Mouse (Mus musculus) Patski (cell line): Measurements from ENCODE around the gene Gatd1. TPM values are rescaled to one million over a fixed set of nuclear protein-coding genes. Genes with fewer than 3 reads are reported as not detected.

Source experiments
- ATAC-seq: fragments of 100-300 bp; one replicate; pipeline ENCODE4 v1.8.0; 2021
- CTCF ChIA-PET: fragments of 350-600 bp; sonication (Branson Sonifier 250); formaldehyde crosslinking; loops from one replicate; lab custom pipeline; 2022; ENCODE audit warnings: inconsistent platforms; lab: Charles Lee
- POLR2A ChIA-PET: fragments of 350-600 bp; sonication (Branson Sonifier 250); formaldehyde crosslinking; loops from one replicate; lab custom pipeline; 2022; ENCODE audit warnings: antibody characterized with exemption, inconsistent platforms; lab: Charles Lee
- DNase-seq: peaks from one replicate; pipeline ENCODE4 v3.0.0-alpha.2; 2011; ENCODE audit warnings: low read depth, low spot score
- H3K27me3 ChIP-seq: fragments of 371-371 bp; one replicate; pipeline ENCODE4 v1.5.1; 2021
- CTCF ChIP-seq: fragments of 100-300 bp; IDR thresholded peaks from one replicate; pipeline ENCODE4 v1.5.1; 2021
- in situ Hi-C: fragments of 300-500 bp; cut with MboI; formaldehyde crosslinking; loops from 3 replicates; pipeline ENCODE4 v1.11.1; 2018; ENCODE audit warnings: low pct_unique_long_range_greater_than_20kb, mixed read lengths
- polyA plus RNA-seq: library from polyadenylated mRNA; unstranded; gene quantifications from one replicate; pipeline ENCODE4 v1.2.3, GENCODE M21; 2021

The Gatd1 gene
- 38.7 TPM for polyA plus RNA-seq

DNA sequence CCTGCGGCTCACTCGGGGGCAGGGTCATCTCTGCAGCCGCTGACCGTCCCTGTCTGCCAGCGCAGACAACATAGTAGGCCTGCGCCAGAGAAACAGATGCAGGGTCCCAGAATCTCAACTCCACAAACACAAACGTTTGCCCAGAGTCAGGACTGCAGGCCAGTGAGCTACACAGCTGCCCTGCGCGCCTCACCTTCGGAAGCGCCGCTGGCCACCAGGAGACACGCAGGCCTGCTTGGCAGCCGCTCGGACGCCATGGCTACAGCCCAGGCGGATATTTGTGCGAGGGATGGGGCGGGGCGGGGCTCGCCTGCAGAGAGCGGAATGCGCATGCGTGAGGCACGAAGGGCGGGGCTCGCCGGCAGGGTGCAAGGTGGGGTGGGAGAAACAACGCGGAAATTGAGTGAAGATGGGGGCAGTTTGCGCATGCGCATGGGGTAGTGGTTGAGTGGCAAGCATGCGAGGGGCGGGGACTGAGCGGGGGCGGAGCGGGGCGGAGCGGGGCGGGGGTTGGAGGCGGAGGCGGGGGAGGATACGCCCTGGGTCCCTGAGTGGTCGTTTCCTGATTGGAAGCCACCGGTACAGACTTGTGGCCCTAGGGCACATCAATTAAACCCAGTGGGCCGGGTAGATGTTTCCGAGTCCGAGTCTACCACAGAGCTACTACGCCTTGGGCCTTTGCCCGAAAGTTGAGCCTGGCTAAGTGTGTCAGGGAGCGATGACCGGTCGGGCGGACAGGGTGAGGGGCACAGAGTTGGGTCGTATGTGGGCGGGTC, at the start of gene Gatd1:
Gene Gatd1, minus strand, starts transcription at position 328 of the 776 bp plus-strand sequence.
- H3K27me3 ChIP-seq = no peaks in the 10 kb centered on the region
- no peak for TF ChIP-seq CTCF
- CTCF ChIA-PET = interaction anchor here (2.2 to 2.9 kb wide), 4 partner anchors 24 to 29 kb away, joined by 5 to 13 read pairs (median 8); partner anchors contain the start of gene Slc25a22
- POLR2A ChIA-PET = interaction anchor here (0.7 to 1.9 kb wide), 5 partner anchors 22 to 62 kb away, joined by 3 to 4 read pairs (median 3); partner anchors contain the start of gene Slc25a22
- DNase-seq (peak; percentile 87), ATAC-seq (peak; percentile 85)
- in situ Hi-C loops = loop anchor here (5.0 kb wide), 2 partner anchors 38 to 113 kb away; no protein-coding TSS in a partner anchor

DNA sequence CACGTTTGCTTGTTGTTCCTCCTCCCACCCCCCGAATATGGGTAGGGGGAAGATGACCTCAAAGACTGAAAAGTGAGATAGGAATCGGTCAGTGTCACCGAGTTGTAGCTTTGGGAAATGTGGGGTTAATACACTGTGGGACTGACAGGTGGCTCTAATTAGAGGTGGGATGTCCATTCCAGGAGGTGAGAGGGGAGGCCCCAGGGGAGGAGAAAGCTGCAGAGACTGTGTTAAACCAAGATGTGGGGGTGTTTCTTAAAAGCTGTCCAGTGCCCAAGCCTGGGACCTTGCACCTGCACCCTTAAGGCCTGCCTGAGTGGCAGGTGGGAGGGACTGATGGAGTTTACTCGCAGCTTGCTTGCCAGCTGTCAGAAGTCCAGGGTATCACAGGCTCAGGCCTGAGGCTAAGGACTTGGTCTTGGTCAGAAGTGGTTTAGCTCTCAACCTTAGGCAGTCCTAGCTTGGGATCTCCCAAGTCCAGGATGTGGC, 48.4 kb upstream of the Gatd1 start:
- no peaks in the 10 kb centered on the region for H3K27me3 ChIP-seq
- DNase-seq = no peak

DNA sequence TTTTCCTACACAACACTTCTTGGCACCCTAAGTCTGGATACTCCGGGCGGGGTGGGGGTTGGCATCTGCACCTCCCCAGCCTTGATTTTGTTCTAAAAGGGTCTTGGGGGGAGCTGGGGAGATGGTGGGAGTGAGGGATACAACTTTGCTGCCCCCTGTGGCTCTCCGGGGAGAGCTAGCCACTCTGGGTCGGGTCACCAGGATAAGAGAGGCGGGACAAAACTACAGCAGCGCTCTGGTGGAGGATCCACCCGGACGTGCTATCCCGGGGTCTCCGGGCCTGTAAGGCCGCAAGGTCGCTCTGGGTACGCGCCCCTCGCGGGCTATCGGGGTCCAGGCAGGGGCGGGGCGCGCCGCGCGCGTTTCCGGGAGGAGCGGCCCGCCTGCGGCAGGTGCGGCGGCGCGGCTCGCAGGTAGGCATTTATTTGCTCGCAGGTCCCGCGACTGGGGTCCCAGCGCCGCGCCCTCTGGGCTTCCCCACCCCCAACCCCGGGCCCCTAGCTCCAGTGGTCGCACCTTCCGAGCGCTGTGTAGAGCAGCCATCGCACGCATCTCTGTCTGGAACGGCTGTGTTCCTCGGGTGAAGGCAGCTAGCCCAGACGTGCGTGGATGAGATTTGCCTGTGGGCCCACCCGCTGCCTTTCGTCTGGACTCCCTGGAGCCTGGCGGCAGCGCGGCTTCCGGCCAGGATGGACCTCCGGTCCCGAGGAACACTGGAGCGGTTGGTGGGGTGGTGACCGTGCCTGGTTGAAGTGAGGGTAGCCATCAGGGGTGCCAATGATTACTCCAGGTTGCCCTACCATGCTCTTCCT, 47.8 kb upstream of the Gatd1 start:
- H3K27me3 ChIP-seq = no peaks in the 10 kb centered on the region
- in situ Hi-C loops = loop anchor here (25.0 kb wide), 1 partner anchor 926 kb away; the partner anchor contains the start of genes Ctsd and Gm49369
- no peak for DNase-seq

More for the DNA sequence above, 48.4 kb upstream of the Gatd1 start:
- POLR2A ChIA-PET = interaction anchor here (0.6 to 1.4 kb wide), 3 partner anchors 15 to 63 kb away, joined by 3 to 4 read pairs (median 4); no protein-coding TSS in a partner anchor
- in situ Hi-C loops = loop anchor here (25.0 kb wide), 1 partner anchor 925 kb away; the partner anchor contains the start of genes Ctsd and Gm49369
- TF ChIP-seq CTCF = no peak
- CTCF ChIA-PET = no interaction called here
- no peak for ATAC-seq

GRCm38 (mm10) chr7:141460391-141461113, 46.6 kb upstream of the Gatd1 start, which contains the start of gene Cracr2b:
Cracr2b (plus strand) TSS chr7:141461094.
- no peak for TF ChIP-seq CTCF
- no peak for DNase-seq
- ChIA-PET POLR2A (interaction anchor here (0.6 to 0.7 kb wide), 2 partner anchors 73 to 599 kb away, joined by 4 to 5 read pairs; no protein-coding TSS in a partner anchor), CTCF (interaction anchor here (1.3 kb wide), 1 partner anchor 16 kb away, joined by 3 read pairs; no protein-coding TSS in a partner anchor)
- no peaks in the 10 kb centered on the region for H3K27me3 ChIP-seq
- no peak for ATAC-seq
- in situ Hi-C loops = loop anchor here (25.0 kb wide), 1 partner anchor 927 kb away; the partner anchor contains the start of genes Ctsd and Gm49369

More for the DNA sequence above, 47.8 kb upstream of the Gatd1 start:
- ChIA-PET CTCF (no interaction called here), POLR2A (interaction anchor here (0.6 to 1.4 kb wide), 5 partner anchors 9 to 598 kb away, joined by 3 to 5 read pairs (median 4); no protein-coding TSS in a partner anchor)
- TF ChIP-seq CTCF = no peak
- ATAC-seq = no peak

DNA sequence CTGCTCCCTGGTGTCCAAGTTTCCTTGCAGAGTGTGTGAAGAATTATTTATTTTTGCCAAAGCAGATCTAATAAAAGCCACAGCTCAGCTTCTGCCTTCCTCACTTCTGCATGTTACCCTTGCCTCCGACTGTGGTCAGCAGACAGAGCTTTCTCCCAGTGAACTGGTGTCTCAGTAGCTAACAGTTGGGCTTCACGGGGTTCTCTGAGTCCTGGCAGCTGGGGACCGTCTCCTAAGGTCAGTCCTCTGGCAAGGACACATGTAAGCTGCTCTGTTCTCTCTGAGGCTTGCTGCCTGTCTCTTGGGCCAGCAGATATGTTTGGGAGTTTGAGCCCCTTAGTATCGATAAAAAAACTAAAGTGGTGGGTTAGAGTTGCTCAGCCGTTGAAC, 46.1 kb upstream of the Gatd1 start:
- ChIA-PET CTCF (interaction anchor here (1.3 kb wide), 1 partner anchor 16 kb away, joined by 3 read pairs; no protein-coding TSS in a partner anchor), POLR2A (interaction anchor here (0.7 to 6.5 kb wide), 2 partner anchors 8 to 72 kb away, joined by 4 to 47 read pairs; partner anchors contain the start of gene Cd151)
- no peak for ATAC-seq
- H3K27me3 ChIP-seq = no peaks in the 10 kb centered on the region
- TF ChIP-seq CTCF = no peak
- in situ Hi-C loops = loop anchor here (25.0 kb wide), 1 partner anchor 927 kb away; the partner anchor contains the start of genes Ctsd and Gm49369
- DNase-seq = no peak

DNA sequence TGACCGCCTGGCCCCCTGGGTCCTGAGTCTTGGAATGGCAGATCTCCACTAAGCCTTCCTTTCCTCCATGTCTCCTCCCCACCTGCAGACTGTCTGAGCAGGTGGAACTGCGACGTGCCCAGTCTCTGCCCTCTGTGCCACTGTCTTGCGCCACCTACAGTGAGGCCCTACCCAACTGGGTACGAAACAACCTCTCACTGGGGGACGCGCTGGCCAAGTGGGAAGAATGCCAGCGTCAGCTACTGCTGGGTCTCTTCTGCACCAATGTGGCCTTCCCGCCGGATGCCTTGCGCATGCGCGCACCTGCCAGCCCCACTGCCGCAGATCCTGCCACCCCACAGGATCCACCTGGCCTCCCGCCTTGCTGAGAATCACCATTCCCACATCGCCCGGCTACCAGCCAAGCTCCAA, 45.4 kb upstream of the Gatd1 start:
- no peak for DNase-seq
- TF ChIP-seq CTCF = no peak
- CTCF ChIA-PET = interaction anchor here (1.4 to 1.6 kb wide), 2 partner anchors 11 to 25 kb away, joined by 3 to 7 read pairs; no protein-coding TSS in a partner anchor
- no peak for ATAC-seq
- no peaks in the 10 kb centered on the region for H3K27me3 ChIP-seq
- in situ Hi-C loops = loop anchor here (25.0 kb wide), 1 partner anchor 928 kb away; the partner anchor contains the start of genes Ctsd and Gm49369
- POLR2A ChIA-PET = interaction anchor here (1.4 to 6.5 kb wide), 2 partner anchors 9 to 12 kb away, joined by 5 to 47 read pairs; partner anchors contain the start of gene Cd151

GRCm38 (mm10) chr7:141458661-141459060, 44.7 kb upstream of the Gatd1 start:
- H3K27me3 ChIP-seq = no peaks in the 10 kb centered on the region
- no peak for ATAC-seq
- POLR2A ChIA-PET = interaction anchor here (1.4 to 6.5 kb wide), 2 partner anchors 9 to 13 kb away, joined by 5 to 47 read pairs; partner anchors contain the start of gene Cd151
- CTCF ChIA-PET = interaction anchor here (1.0 to 1.6 kb wide), 3 partner anchors 9 to 26 kb away, joined by 3 to 7 read pairs (median 3); partner anchors contain the start of gene Cd151
- no peak for DNase-seq
- no peak for TF ChIP-seq CTCF
- in situ Hi-C loops = loop anchor here (25.0 kb wide), 1 partner anchor 929 kb away; the partner anchor contains the start of genes Ctsd and Gm49369

DNA sequence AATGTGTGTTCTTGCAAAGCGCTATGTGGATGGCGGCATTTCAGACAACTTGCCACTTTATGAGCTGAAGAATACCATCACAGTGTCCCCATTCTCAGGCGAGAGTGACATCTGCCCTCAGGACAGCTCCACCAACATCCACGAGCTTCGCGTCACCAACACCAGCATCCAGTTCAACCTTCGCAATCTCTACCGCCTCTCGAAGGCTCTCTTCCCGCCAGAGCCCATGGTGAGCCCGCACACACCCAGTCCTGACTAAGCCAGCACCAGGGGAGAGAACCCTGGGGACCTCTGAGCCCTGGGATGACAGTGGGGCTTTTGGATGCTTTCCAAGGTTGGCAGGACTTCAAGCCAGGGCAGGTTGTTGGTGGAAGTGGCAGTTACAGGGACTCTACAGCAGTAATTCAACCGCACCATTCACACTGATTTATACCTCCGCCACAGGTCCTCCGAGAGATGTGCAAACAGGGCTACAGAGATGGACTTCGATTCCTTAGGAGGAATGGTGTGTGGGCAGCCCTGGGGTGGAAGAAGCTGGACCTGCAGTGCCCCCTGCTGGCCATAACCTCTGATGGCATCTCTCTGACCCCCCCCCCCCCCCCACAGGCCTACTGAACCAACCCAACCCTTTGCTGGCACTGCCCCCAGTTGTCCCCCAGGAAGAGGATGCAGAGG, 44.2 kb upstream of the Gatd1 start:
- ATAC-seq (no peak), DNase-seq (no peak)
- no peak for TF ChIP-seq CTCF
- CTCF ChIA-PET = interaction anchor here (1.0 to 1.7 kb wide), 6 partner anchors 9 to 48 kb away, joined by 3 to 7 read pairs (median 4); partner anchors contain the start of gene Cd151
- in situ Hi-C loops = loop anchor here (25.0 kb wide), 1 partner anchor 929 kb away; the partner anchor contains the start of genes Ctsd and Gm49369
- H3K27me3 ChIP-seq = no peaks in the 10 kb centered on the region
- POLR2A ChIA-PET = interaction anchor here (1.4 to 6.5 kb wide), 2 partner anchors 10 to 13 kb away, joined by 5 to 47 read pairs; partner anchors contain the start of gene Cd151
